Mouse (Mus musculus) embryo, embryonic 10 days (tissue): ENCODE measurements at regions not wholly inside any gene's neighbourhood (a gene's known extent, or its start where the extent isn't known, plus 50 kb on each side); places are given as distances from the start of the nearest gene placed in this dataset.

Experiments
- DNase-seq: peaks from one replicate; pipeline ENCODE4 v3.0.0-alpha.2; 2015; ENCODE audit warnings: low spot score

GRCm38 (mm10) chr13:71149303-71149696 lies 307.7 kb upstream of the Adamts16 start:
- no peak for DNase-seq

GRCm38 (mm10) chr13:71148491-71149302 lies 307.1 kb upstream of the Adamts16 start:
- no peak for DNase-seq

GRCm38 (mm10) chr13:71146859-71147443 lies 305.3 kb upstream of the Adamts16 start:
- DNase-seq = no peak

DNA sequence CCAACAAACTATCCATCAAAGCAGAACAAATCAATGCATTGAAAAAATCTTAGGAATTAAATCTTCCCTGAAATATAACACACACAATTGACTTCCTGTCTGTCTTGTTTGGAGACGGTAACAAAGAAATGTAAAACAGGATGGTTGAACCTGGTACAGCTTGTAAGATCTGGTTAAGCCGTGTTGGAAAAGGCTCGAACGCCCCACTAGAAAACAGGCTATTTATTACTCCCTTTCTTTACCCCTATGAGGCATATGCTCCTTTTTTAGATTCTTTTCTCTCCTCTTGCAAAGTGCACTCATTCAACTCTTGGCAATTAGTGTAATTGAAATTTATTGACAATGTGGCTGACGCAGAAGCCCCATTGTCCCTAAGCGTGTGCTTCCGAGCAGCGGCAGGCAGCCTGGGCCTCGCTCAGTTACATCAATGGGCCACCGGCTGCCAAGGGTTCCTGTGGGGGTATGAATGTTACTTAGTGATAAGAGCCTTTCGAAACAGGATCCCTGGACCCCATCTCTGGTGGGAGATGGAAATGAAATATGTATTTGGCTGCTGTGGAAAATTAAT lies 297.2 kb upstream of the Adamts16 start:
- DNase-seq = peak; percentile 41

DNA sequence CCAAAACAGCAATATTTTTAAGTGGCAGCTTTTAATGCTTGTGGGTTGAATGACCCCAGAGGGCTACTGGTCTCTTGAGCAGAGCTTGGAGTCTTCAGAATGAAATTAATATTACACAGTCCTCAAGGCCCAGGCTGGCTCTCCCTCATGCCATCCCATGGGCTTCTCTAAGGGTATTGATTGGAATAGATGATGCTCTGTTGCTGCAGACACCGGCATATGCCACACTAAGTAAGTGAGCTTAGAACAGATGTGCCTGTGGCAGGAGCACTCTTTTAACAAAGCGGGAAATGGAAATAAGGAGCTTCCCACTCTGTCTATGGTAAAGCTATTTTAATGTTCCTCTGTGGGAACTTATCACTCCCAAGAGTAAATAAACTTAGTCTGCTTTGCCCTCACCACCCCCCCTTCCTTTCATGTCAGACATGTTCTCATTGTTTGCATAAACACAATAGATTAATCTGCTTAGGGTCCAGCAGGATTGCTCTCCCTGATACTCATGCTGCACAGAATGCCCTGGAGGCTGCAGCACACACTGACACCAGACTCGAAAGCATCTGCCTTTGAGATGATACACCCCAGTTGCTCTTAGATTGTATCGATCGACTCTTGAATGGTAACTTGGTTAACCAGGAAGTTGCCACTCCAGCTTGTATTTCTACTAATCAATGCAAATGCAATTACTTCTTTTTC lies 294.5 kb upstream of the Adamts16 start:
- DNase-seq = no peak

DNA sequence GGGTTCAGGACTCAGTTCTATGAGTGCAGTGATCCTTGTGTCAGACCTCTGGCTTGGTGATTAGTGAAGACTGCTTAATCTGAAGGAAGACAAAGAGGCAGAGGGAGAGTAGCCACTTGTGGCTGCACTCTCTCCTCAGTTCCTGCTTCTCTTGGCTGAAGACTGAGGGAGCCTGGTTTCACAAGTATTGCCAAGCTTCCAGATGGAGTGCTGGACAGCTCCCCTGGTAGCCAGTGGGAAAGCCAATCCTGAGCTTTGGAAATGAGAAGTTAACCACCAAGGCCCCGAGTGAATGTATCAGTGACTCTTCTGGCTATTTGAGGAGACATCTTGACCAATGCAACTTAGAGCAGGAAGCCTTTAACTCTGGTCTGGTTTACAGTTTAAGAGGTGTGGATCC lies 279.9 kb upstream of the Adamts16 start:
- peak; percentile 74 for DNase-seq

DNA sequence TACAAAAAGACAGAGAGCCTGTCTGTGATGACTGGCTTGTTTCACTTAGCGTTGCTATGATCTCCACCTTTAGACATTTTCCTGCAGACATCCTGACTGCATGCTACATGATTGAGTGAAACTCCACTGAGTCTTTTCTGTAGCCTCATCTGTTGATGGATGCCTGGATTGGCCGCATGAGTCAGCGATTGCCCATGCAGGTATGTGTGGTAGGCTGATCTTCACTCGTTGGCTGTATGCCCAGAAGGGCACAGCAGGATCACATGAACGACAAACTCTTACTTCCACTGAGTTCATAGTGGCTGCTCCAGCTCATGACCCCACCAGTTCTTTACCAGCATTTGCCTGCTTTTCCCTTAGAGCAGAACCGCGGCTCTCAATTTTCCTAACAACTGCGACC lies 266.6 kb upstream of the Adamts16 start:
- DNase-seq = no peak

DNA sequence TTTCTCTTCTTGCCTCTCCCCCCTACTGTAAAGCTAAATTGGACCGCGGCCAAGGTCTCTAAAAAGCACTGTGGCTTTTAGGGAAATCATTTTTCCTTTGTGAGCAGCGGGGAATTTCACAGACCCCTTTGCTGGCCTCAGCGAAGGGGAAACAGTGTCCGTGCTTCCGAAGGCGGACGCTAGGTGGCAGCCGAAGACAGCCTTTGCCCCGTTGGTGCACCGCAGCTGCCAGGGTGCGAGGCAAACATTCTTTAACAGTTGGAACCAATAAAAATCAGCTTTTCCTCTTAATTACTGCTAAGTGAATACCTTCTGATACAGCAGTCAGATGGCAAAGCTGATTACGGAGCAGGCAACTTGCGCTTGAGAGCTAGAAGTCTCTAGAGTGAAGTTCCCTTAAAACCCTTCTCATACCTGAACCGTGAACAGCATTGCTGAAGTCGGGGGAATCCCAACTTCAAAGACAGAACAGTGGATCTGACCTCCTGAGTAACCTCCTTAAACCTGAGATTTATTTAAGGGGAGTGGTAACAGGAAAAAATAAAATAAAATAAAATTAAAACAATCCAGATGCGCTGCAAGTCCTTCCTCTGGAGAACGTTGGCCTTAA lies 263.7 kb upstream of the Adamts16 start:
- peak; percentile 94 for DNase-seq

GRCm38 (mm10) chr13:71104419-71105228 lies 263.0 kb upstream of the Adamts16 start:
- DNase-seq = no peak

DNA sequence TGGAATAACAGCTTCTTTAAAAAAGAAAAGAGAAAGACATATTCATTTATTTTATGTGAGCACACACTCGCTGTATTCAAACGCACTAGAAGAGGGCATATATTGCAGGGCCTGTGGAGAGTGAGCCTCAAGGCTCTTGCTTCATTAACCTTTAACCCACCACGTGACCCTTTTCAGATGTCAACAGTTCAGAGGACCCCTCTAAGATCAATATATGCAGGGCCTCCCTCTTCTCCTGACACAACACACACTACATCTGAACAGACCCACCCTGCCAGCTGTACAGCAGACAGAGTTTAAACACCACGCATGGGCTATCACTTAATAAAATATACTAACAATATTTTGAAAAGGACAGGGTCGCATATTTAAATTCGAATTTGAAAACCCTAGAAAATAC lies 242.7 kb upstream of the Adamts16 start:
- peak; percentile 65 for DNase-seq

- DNase-seq = no peak
Observed at GRCm38 (mm10) chr13:71075916-71076315, 234.3 kb upstream of the Adamts16 start.

- no peak for DNase-seq
Observed at GRCm38 (mm10) chr13:71074012-71074411, 232.4 kb upstream of the Adamts16 start.

- DNase-seq = no peak
Observed at GRCm38 (mm10) chr13:71068757-71069201, 227.2 kb upstream of the Adamts16 start.

DNA sequence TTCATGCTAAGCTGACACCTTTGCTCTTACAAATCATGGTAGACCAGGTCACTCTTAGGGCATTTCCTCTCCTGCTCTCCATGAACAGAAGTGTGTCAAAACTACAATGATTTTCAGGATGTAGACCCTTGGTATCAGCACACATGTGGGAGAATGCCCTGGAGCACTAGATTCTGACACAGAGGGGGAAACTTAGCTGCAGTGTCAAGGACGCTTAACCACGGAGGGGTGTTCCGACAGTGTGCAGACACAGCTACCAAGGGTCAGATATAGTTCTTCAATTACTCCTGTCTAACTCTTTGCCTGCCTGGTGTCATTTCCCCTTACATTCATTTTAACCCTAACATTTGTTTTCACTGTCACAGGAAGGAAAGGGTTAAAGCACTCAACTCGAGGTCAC lies 226.4 kb upstream of the Adamts16 start:
- no peak for DNase-seq

DNA sequence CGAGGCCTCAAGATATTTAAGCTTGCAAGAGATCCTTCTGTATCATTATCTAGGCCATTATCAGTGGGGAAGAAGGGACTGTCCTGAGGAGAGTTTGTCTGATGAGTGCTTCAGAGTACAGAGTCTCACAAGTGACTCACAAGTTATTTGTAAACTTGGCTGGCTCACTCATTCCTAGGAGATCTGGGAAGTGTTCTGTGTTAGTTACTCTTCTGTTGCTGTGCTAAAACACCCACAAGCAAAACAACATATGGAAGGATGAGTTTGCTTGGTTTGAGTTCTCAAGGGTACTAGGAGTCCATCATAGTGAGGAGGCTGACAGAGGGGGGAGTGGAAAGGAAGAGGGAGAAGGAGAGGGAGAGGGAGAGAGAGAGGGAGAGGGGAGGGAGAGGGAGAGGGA lies 224.0 kb upstream of the Adamts16 start:
- DNase-seq = no peak

GRCm38 (mm10) chr13:71064590-71065307 lies 223.1 kb upstream of the Adamts16 start:
- no peak for DNase-seq

DNA sequence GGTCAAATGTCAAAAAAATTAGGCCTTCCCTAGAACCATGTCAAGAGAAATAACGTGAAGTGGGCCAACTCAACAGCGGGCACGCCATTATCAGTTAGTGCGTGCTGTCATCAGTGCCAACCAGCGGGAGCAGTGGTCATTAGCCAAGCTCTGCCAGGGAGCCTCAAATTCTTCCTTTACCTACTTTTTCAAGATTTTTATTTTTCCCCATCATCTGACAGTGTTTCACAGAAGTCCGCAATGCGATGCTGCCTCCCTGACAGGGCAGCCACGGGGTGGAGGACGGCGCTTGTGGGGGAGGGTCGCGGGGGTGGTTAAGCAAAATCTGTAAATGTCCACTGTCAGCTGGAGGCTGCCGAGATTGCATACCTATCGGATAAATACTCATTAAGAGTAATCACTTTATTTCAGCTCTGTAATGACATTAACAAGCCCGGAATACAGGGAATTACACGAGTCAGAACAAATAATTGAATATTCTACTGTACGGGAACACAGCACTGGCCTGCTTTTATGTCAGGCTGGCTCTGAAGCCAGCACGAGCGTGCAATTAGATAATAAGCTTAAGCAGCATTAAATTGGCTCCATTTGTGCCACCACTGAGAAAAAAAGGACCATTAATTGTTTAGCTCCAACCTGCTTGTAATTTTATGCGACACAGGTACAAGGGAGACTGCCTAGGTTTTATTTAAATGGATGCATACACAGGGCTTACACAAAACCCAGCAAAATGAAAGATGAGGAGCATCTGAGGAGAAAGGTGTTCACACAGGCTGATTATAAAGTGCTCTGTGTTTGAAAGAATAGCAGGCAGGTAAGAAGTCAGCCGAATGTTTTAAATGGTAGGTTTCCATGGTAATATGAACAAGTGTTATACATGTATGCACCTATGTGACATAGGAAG lies 212.0 kb upstream of the Adamts16 start:
- no peak for DNase-seq

- peak; percentile 32 for DNase-seq
Observed at GRCm38 (mm10) chr13:71050646-71051045, 209.0 kb upstream of the Adamts16 start.

GRCm38 (mm10) chr13:71036000-71036399 lies 194.4 kb upstream of the Adamts16 start:
- no peak for DNase-seq
